Comparison of ENCODE assay signal across 15 mouse cellular contexts in genomic region chr9:48728083-48728730, GRCm38 (mm10).
DNase-seq lines count a peak whose midpoint lies in the region; ATAC-seq and TF ChIP-seq lines count a peak whose summit lies in the region.
"Had no signal": no experiment of that assay in that cellular context is flagged by ENCODE, and none has a peak within 500 bp of the region (broad histone marks: within the 10 kb centered on the region; RNA-seq: fewer than 3 reads in every experiment).

No protein-coding gene starts in this region.

- H3K9ac ChIP-seq in forebrain, embryonic 13.5 days = no peak overlapping the region
- 0 out of 2 replicates have a peak overlapping the region, but pooled peaks have one; percentile 5 for H3K9ac ChIP-seq in hindbrain, embryonic 13.5 days
- H3K9ac ChIP-seq in hindbrain, embryonic 14.5 days = no peak overlapping the region
- no peak overlapping the region for H3K9ac ChIP-seq in embryonic facial prominence, embryonic 13.5 days
- 0 out of 2 replicates have a peak overlapping the region, but pooled peaks have one; percentile 28 for H3K9ac ChIP-seq in limb, embryonic 14.5 days (ENCODE audit: low read depth, low read length, severe bottlenecking)
- H3K9ac ChIP-seq: hindbrain, embryonic 12.5 days had no signal

- H3K4me2 ChIP-seq in forebrain, embryonic 13.5 days = no peak overlapping the region
- H3K4me2 ChIP-seq in hindbrain, embryonic 13.5 days = no peak overlapping the region
- H3K4me2 ChIP-seq in hindbrain, embryonic 14.5 days (replicated peaks) = no peak overlapping the region
- H3K4me2 ChIP-seq in embryonic facial prominence, embryonic 13.5 days = no peak overlapping the region
- peak overlapping the region; percentile 7; the same call in 1 of the 2 replicates for H3K4me2 ChIP-seq in limb, embryonic 14.5 days (replicated peaks; ENCODE audit: low read depth, low read length, severe bottlenecking)
- H3K4me2 ChIP-seq: hindbrain, embryonic 12.5 days had no signal

- H3K36me3 ChIP-seq in forebrain, embryonic 10.5 days (replicated peaks) = no peaks in the 10 kb centered on the region
- no peaks in the 10 kb centered on the region for H3K36me3 ChIP-seq in forebrain, embryonic 13.5 days (ENCODE audit: poor library complexity, severe bottlenecking)
- H3K36me3 ChIP-seq in hindbrain, embryonic 13.5 days = no peaks in the 10 kb centered on the region
- no peaks in the 10 kb centered on the region for H3K36me3 ChIP-seq in hindbrain, embryonic 14.5 days (replicated peaks; ENCODE audit: control insufficient read depth, insufficient read depth)
- no peaks in the 10 kb centered on the region for H3K36me3 ChIP-seq in embryonic facial prominence, embryonic 13.5 days
- H3K36me3 ChIP-seq in limb, embryonic 14.5 days (ENCODE audit: control insufficient read depth, insufficient read depth, low read length) = no peaks in the 10 kb centered on the region
- H3K36me3 ChIP-seq: hindbrain, embryonic 12.5 days had no signal

- DNase-seq in forebrain, embryonic 10.5 days (ENCODE audit: extremely low spot score, low spot score) = no peak
- no peak for DNase-seq in hindbrain, embryonic 14.5 days (ENCODE audit: low spot score)
- DNase-seq in limb, embryonic 14.5 days (ENCODE audit: low spot score) = no peak
- no peak for DNase-seq in left cerebral cortex, postnatal 36 days (ENCODE audit: low spot score in 2 of 2)
- no peak for DNase-seq in yolk sac, embryonic 10.5 days (ENCODE audit: low spot score)
- DNase-seq: adrenal gland, adult 2 months; cerebellum, postnatal 10 days; kidney, adult 2 months; lung, adult 18-20 months had no signal

- H3K4me1 ChIP-seq in forebrain, embryonic 10.5 days = peaks cover 74% of the 10 kb centered on the region
- peaks cover 58% of the 10 kb centered on the region for H3K4me1 ChIP-seq in forebrain, embryonic 13.5 days
- peaks cover 58% of the 10 kb centered on the region for H3K4me1 ChIP-seq in hindbrain, embryonic 13.5 days (replicated peaks)
- H3K4me1 ChIP-seq in hindbrain, embryonic 14.5 days (replicated peaks; ENCODE audit: control insufficient read depth, insufficient read depth, low read length) = peaks cover 30% of the 10 kb centered on the region
- H3K4me1 ChIP-seq in embryonic facial prominence, embryonic 13.5 days = peaks cover 40% of the 10 kb centered on the region
- H3K4me1 ChIP-seq in limb, embryonic 14.5 days (ENCODE audit: control insufficient read depth, insufficient read depth, low read length) = peaks cover 21% of the 10 kb centered on the region

- no peak for ATAC-seq in forebrain, embryonic 13.5 days
- ATAC-seq in hindbrain, embryonic 13.5 days (ENCODE audit: low FRiP score) = no peak
- no peak for ATAC-seq in hindbrain, embryonic 14.5 days (ENCODE audit: low FRiP score)
- ATAC-seq in embryonic facial prominence, embryonic 13.5 days (ENCODE audit: insufficient number of reproducible peaks, insufficient read depth, low FRiP score, low TSS enrichment, low read depth) = no peak
- ATAC-seq in limb, embryonic 14.5 days (ENCODE audit: low FRiP score, low read depth) = no peak

- H3K9me3 ChIP-seq in forebrain, embryonic 10.5 days = no peaks in the 10 kb centered on the region
- H3K9me3 ChIP-seq in forebrain, embryonic 13.5 days (replicated peaks) = no peaks in the 10 kb centered on the region
- no peaks in the 10 kb centered on the region for H3K9me3 ChIP-seq in hindbrain, embryonic 13.5 days
- H3K9me3 ChIP-seq in hindbrain, embryonic 14.5 days (ENCODE audit: control insufficient read depth, low read length) = no peaks in the 10 kb centered on the region
- H3K9me3 ChIP-seq in embryonic facial prominence, embryonic 13.5 days = no peaks in the 10 kb centered on the region
- no peaks in the 10 kb centered on the region for H3K9me3 ChIP-seq in limb, embryonic 14.5 days (ENCODE audit: control insufficient read depth, low read length)
- H3K9me3 ChIP-seq: hindbrain, embryonic 12.5 days; megakaryocyte, embryonic 14.5 days had no signal

- 47% methylated on average over 10 of the region's 10 CpGs for WGBS in forebrain, embryonic 10.5 days
- WGBS in forebrain, embryonic 13.5 days = 32% methylated on average over 10 of the region's 10 CpGs
- WGBS in hindbrain, embryonic 13.5 days = 68% methylated on average over 10 of the region's 10 CpGs
- WGBS in hindbrain, embryonic 14.5 days = 58% methylated on average over 10 of the region's 10 CpGs
- WGBS in embryonic facial prominence, embryonic 13.5 days = 16% methylated on average over 10 of the region's 10 CpGs
- 5% methylated on average over 10 of the region's 10 CpGs for WGBS in limb, embryonic 14.5 days

- H3K27ac ChIP-seq in forebrain, embryonic 10.5 days = peak overlapping the region; percentile 66
- H3K27ac ChIP-seq in forebrain, embryonic 13.5 days = no peak overlapping the region
- no peak overlapping the region for H3K27ac ChIP-seq in hindbrain, embryonic 13.5 days
- no peak overlapping the region for H3K27ac ChIP-seq in hindbrain, embryonic 14.5 days
- peak overlapping the region; percentile 44; the same call in 1 of the 2 replicates for H3K27ac ChIP-seq in embryonic facial prominence, embryonic 13.5 days
- H3K27ac ChIP-seq in limb, embryonic 14.5 days (replicated peaks; ENCODE audit: low read depth, low read length) = no peak overlapping the region
- H3K27ac ChIP-seq: hindbrain, embryonic 12.5 days had no signal

- TF ChIP-seq POLR2A in limb, embryonic 14.5 days (IDR thresholded peaks at IDR 0.05; ENCODE audit: borderline replicate concordance, extremely low read depth, insufficient read depth, insufficient read length) = no peak

- H3K27me3 ChIP-seq in forebrain, embryonic 10.5 days (ENCODE audit: poor library complexity, severe bottlenecking) = peaks cover 19% of the 10 kb centered on the region
- peaks cover 32% of the 10 kb centered on the region for H3K27me3 ChIP-seq in forebrain, embryonic 13.5 days
- 0 out of 2 replicates have a peak, but pooled peaks cover 3% of the 10 kb centered on the region for H3K27me3 ChIP-seq in hindbrain, embryonic 13.5 days
- H3K27me3 ChIP-seq in hindbrain, embryonic 14.5 days (ENCODE audit: control insufficient read depth, insufficient read depth, low read length) = no peaks in the 10 kb centered on the region; the same call in 1 of the 2 replicates
- peaks cover 68% of the 10 kb centered on the region for H3K27me3 ChIP-seq in embryonic facial prominence, embryonic 13.5 days
- peaks cover 15% of the 10 kb centered on the region; the same call in 1 of the 2 replicates for H3K27me3 ChIP-seq in limb, embryonic 14.5 days (ENCODE audit: control insufficient read depth, insufficient read depth, low read length)
- H3K27me3 ChIP-seq: hindbrain, embryonic 12.5 days; megakaryocyte, embryonic 14.5 days had no signal

- no peak overlapping the region for H3K4me3 ChIP-seq in forebrain, embryonic 10.5 days
- no peak overlapping the region for H3K4me3 ChIP-seq in forebrain, embryonic 13.5 days
- no peak overlapping the region for H3K4me3 ChIP-seq in hindbrain, embryonic 13.5 days
- no peak overlapping the region for H3K4me3 ChIP-seq in hindbrain, embryonic 14.5 days (replicated peaks; ENCODE audit: low read length)
- no peak overlapping the region for H3K4me3 ChIP-seq in embryonic facial prominence, embryonic 13.5 days
- H3K4me3 ChIP-seq in limb, embryonic 14.5 days (replicated peaks; ENCODE audit: low read length) = no peak overlapping the region
- H3K4me3 ChIP-seq: hindbrain, embryonic 12.5 days; megakaryocyte, embryonic 14.5 days; myocyte had no signal

- intact Hi-C loops in left cerebral cortex, postnatal 36 days (cut with DNase I) = no loop called here

Comparison
In these comparisons a context has a peak if more than half of its experiments do, and no peak if none do; other contexts are left out.
1. H3K27ac ChIP-seq: peak in forebrain, embryonic 10.5 days (single experiment) and embryonic facial prominence, embryonic 13.5 days (single experiment); none in forebrain, embryonic 13.5 days (single experiment), hindbrain, embryonic 13.5 days (single experiment), hindbrain, embryonic 14.5 days (single experiment) and limb, embryonic 14.5 days (single experiment).
2. H3K9ac ChIP-seq: peak in hindbrain, embryonic 13.5 days (single experiment) and limb, embryonic 14.5 days (single experiment); none in forebrain, embryonic 13.5 days (single experiment), hindbrain, embryonic 14.5 days (single experiment) and embryonic facial prominence, embryonic 13.5 days (single experiment).